Mouse (Mus musculus): ENCODE measurements around the gene Tyms. TPM values are rescaled to one million over a fixed set of nuclear protein-coding genes. Genes with fewer than 3 reads are reported as not detected.

Tyms gene
- polyA plus RNA-seq, 1 experiment = 39.4 TPM

- TF ChIP-seq POLR2AphosphoS2 (IDR thresholded peaks at IDR 0.05; ENCODE audit: insufficient read length, low read depth) = no peak
- no peak for TF ChIP-seq MYOD1 (IDR thresholded peaks at IDR 0.05; ENCODE audit: control insufficient read depth in 1 of 3, insufficient read length in 2 of 3, low read depth in 2 of 3)
- no peak for TF ChIP-seq TCF3 (IDR thresholded peaks at IDR 0.05; ENCODE audit: insufficient read length, low read depth)
- no peak for TF ChIP-seq CEBPB (IDR thresholded peaks at IDR 0.05; ENCODE audit: insufficient read depth, poor library complexity, severe bottlenecking)
- no peak for TF ChIP-seq E2F4 (IDR thresholded peaks at IDR 0.05; ENCODE audit: insufficient read depth)
- no peak for TF ChIP-seq TCF12 (IDR thresholded peaks at IDR 0.05; ENCODE audit: insufficient read depth, poor library complexity, severe bottlenecking)
- TF ChIP-seq REST (IDR thresholded peaks at IDR 0.05; ENCODE audit: insufficient read depth, insufficient read length) = no peak
- TF ChIP-seq MAX (IDR thresholded peaks at IDR 0.05; ENCODE audit: low read depth) = no peak
- TF ChIP-seq MYOG (IDR thresholded peaks at IDR 0.05; ENCODE audit: control insufficient read depth in 1 of 3, insufficient read depth in 1 of 3, insufficient read length in 2 of 3, low read depth in 2 of 3) = no peak
- no peak for TF ChIP-seq USF1 (IDR thresholded peaks at IDR 0.05; ENCODE audit: low read depth)
- TF ChIP-seq POLR2A (IDR thresholded peaks at IDR 0.05; ENCODE audit: insufficient read length, low read depth) = no peak
- no peak for TF ChIP-seq SRF (IDR thresholded peaks at IDR 0.05; ENCODE audit: control insufficient read depth, insufficient read length, low read depth)
Observed at GRCm38 (mm10) chr5:30107611-30108041, 34.2 kb upstream of the Tyms start.

GRCm38 (mm10) chr5:30107186-30107585 is 33.8 kb upstream of the Tyms start:
- Histone ChIP-seq H3K36me3 (ENCODE audit: control insufficient read depth, insufficient read depth) (no peaks in the 10 kb centered on the region), H3K4me3 (no peak overlapping the region), H3K79me2 (ENCODE audit: control insufficient read depth, insufficient read depth) (no peaks in the 10 kb centered on the region), H3K27me3 (ENCODE audit: control insufficient read depth, insufficient read depth, insufficient read length) (peaks cover 38% of the 10 kb centered on the region), H3K4me2 (ENCODE audit: low read depth) (no peak overlapping the region), H3ac (ENCODE audit: control insufficient read depth, insufficient read length) (no peak overlapping the region)
- no peak for TF ChIP-seq E2F4 (IDR thresholded peaks at IDR 0.05; ENCODE audit: insufficient read depth)
- TF ChIP-seq SRF (IDR thresholded peaks at IDR 0.05; ENCODE audit: control insufficient read depth, insufficient read length, low read depth) = no peak
- TF ChIP-seq MAX (IDR thresholded peaks at IDR 0.05; ENCODE audit: low read depth) = no peak
- TF ChIP-seq POLR2A (IDR thresholded peaks at IDR 0.05; ENCODE audit: insufficient read length, low read depth) = no peak
- no peak for TF ChIP-seq CEBPB (IDR thresholded peaks at IDR 0.05; ENCODE audit: insufficient read depth, poor library complexity, severe bottlenecking)
- no peak for TF ChIP-seq MYOG (IDR thresholded peaks at IDR 0.05; ENCODE audit: control insufficient read depth in 1 of 3, insufficient read depth in 1 of 3, insufficient read length in 2 of 3, low read depth in 2 of 3)
- no peak for TF ChIP-seq TCF3 (IDR thresholded peaks at IDR 0.05; ENCODE audit: insufficient read length, low read depth)
- TF ChIP-seq POLR2AphosphoS2 (IDR thresholded peaks at IDR 0.05; ENCODE audit: insufficient read length, low read depth) = no peak

More at GRCm38 (mm10) chr5:30107611-30108041, 34.2 kb upstream of the Tyms start:
- Histone ChIP-seq H3K4me3 (no peak overlapping the region), H3K36me3 (ENCODE audit: control insufficient read depth, insufficient read depth) (no peaks in the 10 kb centered on the region), H3K4me2 (ENCODE audit: low read depth) (no peak overlapping the region), H3K27me3 (ENCODE audit: control insufficient read depth, insufficient read depth, insufficient read length) (peaks cover 36% of the 10 kb centered on the region), H3K79me2 (ENCODE audit: control insufficient read depth, insufficient read depth) (no peaks in the 10 kb centered on the region), H3ac (ENCODE audit: control insufficient read depth, insufficient read length) (no peak overlapping the region)

- no peaks in the 10 kb centered on the region for H3K79me2 ChIP-seq (ENCODE audit: control insufficient read depth, insufficient read depth)
- no peaks in the 10 kb centered on the region for H3K36me3 ChIP-seq (ENCODE audit: control insufficient read depth, insufficient read depth)
- H3K27me3 ChIP-seq (ENCODE audit: control insufficient read depth, insufficient read depth, insufficient read length) = peaks cover 38% of the 10 kb centered on the region
- H3K4me2 ChIP-seq (ENCODE audit: low read depth) = no peak overlapping the region
- no peak overlapping the region for H3ac ChIP-seq (ENCODE audit: control insufficient read depth, insufficient read length)
- no peak overlapping the region for H3K4me3 ChIP-seq
- TF ChIP-seq CEBPB (IDR thresholded peaks at IDR 0.05; ENCODE audit: insufficient read depth, poor library complexity, severe bottlenecking) (no peak), E2F4 (IDR thresholded peaks at IDR 0.05; ENCODE audit: insufficient read depth) (no peak), REST (IDR thresholded peaks at IDR 0.05; ENCODE audit: insufficient read depth, insufficient read length) (no peak), TCF3 (IDR thresholded peaks at IDR 0.05; ENCODE audit: insufficient read length, low read depth) (no peak), MAX (IDR thresholded peaks at IDR 0.05; ENCODE audit: low read depth) (no peak), USF1 (IDR thresholded peaks at IDR 0.05; ENCODE audit: low read depth) (no peak), MYOG (IDR thresholded peaks at IDR 0.05; ENCODE audit: control insufficient read depth in 1 of 3, insufficient read depth in 1 of 3, insufficient read length in 2 of 3, low read depth in 2 of 3) (no peak), TCF12 (IDR thresholded peaks at IDR 0.05; ENCODE audit: insufficient read depth, poor library complexity, severe bottlenecking) (no peak), SRF (IDR thresholded peaks at IDR 0.05; ENCODE audit: control insufficient read depth, insufficient read length, low read depth) (no peak), MYOD1 (IDR thresholded peaks at IDR 0.05; ENCODE audit: control insufficient read depth in 1 of 3, insufficient read length in 2 of 3, low read depth in 2 of 3) (no peak), POLR2A (IDR thresholded peaks at IDR 0.05; ENCODE audit: insufficient read length, low read depth) (no peak), POLR2AphosphoS2 (IDR thresholded peaks at IDR 0.05; ENCODE audit: insufficient read length, low read depth) (no peak)
Observed at GRCm38 (mm10) chr5:30106756-30107155, 33.3 kb upstream of the Tyms start.

- Histone ChIP-seq H3K79me2 (ENCODE audit: control insufficient read depth, insufficient read depth) (no peaks in the 10 kb centered on the region), H3K4me2 (ENCODE audit: low read depth) (peak within 1 kb of the TSS; percentile 62), H3ac (ENCODE audit: control insufficient read depth, insufficient read length) (peak within 1 kb of the TSS; percentile 25), H3K36me3 (ENCODE audit: control insufficient read depth, insufficient read depth) (no peaks in the 10 kb centered on the region), H3K4me3 (no peak within 1 kb of the TSS), H3K27me3 (ENCODE audit: control insufficient read depth, insufficient read depth, insufficient read length) (peaks cover 38% of the 10 kb centered on the region)
- TF ChIP-seq SRF (IDR thresholded peaks at IDR 0.05; ENCODE audit: control insufficient read depth, insufficient read length, low read depth) (no peak), MYOG (IDR thresholded peaks at IDR 0.05; ENCODE audit: control insufficient read depth in 1 of 3, insufficient read depth in 1 of 3, insufficient read length in 2 of 3, low read depth in 2 of 3) (no peak), CEBPB (IDR thresholded peaks at IDR 0.05; ENCODE audit: insufficient read depth, poor library complexity, severe bottlenecking) (no peak), E2F4 (IDR thresholded peaks at IDR 0.05; ENCODE audit: insufficient read depth) (no peak), TCF12 (IDR thresholded peaks at IDR 0.05; ENCODE audit: insufficient read depth, poor library complexity, severe bottlenecking) (no peak), POLR2AphosphoS2 (IDR thresholded peaks at IDR 0.05; ENCODE audit: insufficient read length, low read depth) (no peak), REST (IDR thresholded peaks at IDR 0.05; ENCODE audit: insufficient read depth, insufficient read length) (no peak), USF1 (IDR thresholded peaks at IDR 0.05; ENCODE audit: low read depth) (no peak), TCF3 (IDR thresholded peaks at IDR 0.05; ENCODE audit: insufficient read length, low read depth) (no peak), MAX (IDR thresholded peaks at IDR 0.05; ENCODE audit: low read depth) (no peak), MYOD1 (IDR thresholded peaks at IDR 0.05; ENCODE audit: control insufficient read depth in 1 of 3, insufficient read length in 2 of 3, low read depth in 2 of 3) (no peak), POLR2A (IDR thresholded peaks at IDR 0.05; ENCODE audit: insufficient read length, low read depth) (no peak)
Observed at GRCm38 (mm10) chr5:30105668-30106300, 32.4 kb upstream of the Tyms start, which contains the start of gene 3110082J24Rik. TSS of gene 3110082J24Rik (minus strand) at chr5:30106086.
